Mouse (Mus musculus) stomach, postnatal 0 days (tissue): ENCODE measurements around the gene Dusp7. TPM values are rescaled to one million over a fixed set of nuclear protein-coding genes. Genes with fewer than 3 reads are reported as not detected.
A peak's percentile ranks its signal among the peaks of the same experiment; 100 is the strongest.

ENCODE experiments used
- ATAC-seq: fragments of 200-750 bp; cut with Nextera tagmentation; 2 replicates; pipeline ENCODE4 v1.8.0; 2017; ENCODE audit not compliant: low FRiP score, low TSS enrichment
- DNase-seq: peaks from one replicate; pipeline ENCODE4 v3.0.0-alpha.2; 2016; ENCODE audit warnings: low spot score
- H3K27ac ChIP-seq: fragments of 300-500 bp; sonication (generic); replicated peaks from 2 replicates; pipeline ENCODE4 v1.5.1; 2014; ENCODE audit warnings: mild to moderate bottlenecking, control low read depth
- H3K27me3 ChIP-seq: fragments of 300-500 bp; sonication (generic); 2 replicates; pipeline ENCODE4 v1.6.1; 2014; ENCODE audit warnings: low read length; ENCODE audit not compliant: control insufficient read depth, insufficient read depth
- H3K36me3 ChIP-seq: fragments of 300-500 bp; sonication (generic); 2 replicates; pipeline ENCODE4 v1.6.1; 2014; ENCODE audit warnings: low read length, mixed read lengths; ENCODE audit not compliant: control insufficient read depth, insufficient read depth
- H3K4me1 ChIP-seq: fragments of 300-500 bp; sonication (generic); replicated peaks from 2 replicates; pipeline ENCODE4 v1.6.1; 2014; ENCODE audit warnings: antibody characterized with exemption; ENCODE audit not compliant: control insufficient read depth, insufficient read depth
- H3K4me2 ChIP-seq: fragments of 300-500 bp; sonication (generic); replicated peaks from 2 replicates; pipeline ENCODE4 v1.6.1; 2014; ENCODE audit warnings: low read depth, mild to moderate bottlenecking, control low read depth, moderate library complexity
- H3K4me3 ChIP-seq: fragments of 300-500 bp; sonication (generic); 2 replicates; pipeline ENCODE4 v1.5.1; 2014; ENCODE audit warnings: low read depth, low read length, control low read depth
- H3K9ac ChIP-seq: fragments of 300-500 bp; sonication (generic); 2 replicates; pipeline ENCODE4 v1.6.1; 2014; ENCODE audit warnings: mild to moderate bottlenecking, low read length, control low read depth, mixed read lengths
- H3K9me3 ChIP-seq: fragments of 300-500 bp; sonication (generic); 2 replicates; pipeline ENCODE4 v1.6.1; 2016; ENCODE audit warnings: low read length; ENCODE audit not compliant: control insufficient read depth
- CTCF ChIP-seq: IDR thresholded peaks from 2 replicates; pipeline ENCODE4 v1.5.1; 2016; ENCODE audit warnings: antibody characterized with exemption, low read depth, mild to moderate bottlenecking, moderate library complexity
- EP300 ChIP-seq: optimal IDR thresholded peaks from 2 replicates; pipeline ENCODE3; 2016; ENCODE audit warnings: antibody characterized with exemption
- WGBS: fragments of 180-500 bp; shearing (Covaris S2); extraction: QIAGEN DNeasy Blood & Tissue Kit; methylation state at CpG from one replicate; pipeline ENCODE4 v1.1.7; 2014; 5-methylcytosine and 5-hydroxymethylcytosine counted together
- polyA plus RNA-seq: library from polyadenylated mRNA; unstranded; fragments of >200 nt; fragmentation: Nextera tagmentation; extraction: Ambion mirVana; gene quantifications from 2 replicates; pipeline ENCODE4 v1.2.1, GENCODE M21; 2015

The Dusp7 gene
- polyA plus RNA-seq, 1 experiment from 2014 or later, result 12.7 TPM

DNA sequence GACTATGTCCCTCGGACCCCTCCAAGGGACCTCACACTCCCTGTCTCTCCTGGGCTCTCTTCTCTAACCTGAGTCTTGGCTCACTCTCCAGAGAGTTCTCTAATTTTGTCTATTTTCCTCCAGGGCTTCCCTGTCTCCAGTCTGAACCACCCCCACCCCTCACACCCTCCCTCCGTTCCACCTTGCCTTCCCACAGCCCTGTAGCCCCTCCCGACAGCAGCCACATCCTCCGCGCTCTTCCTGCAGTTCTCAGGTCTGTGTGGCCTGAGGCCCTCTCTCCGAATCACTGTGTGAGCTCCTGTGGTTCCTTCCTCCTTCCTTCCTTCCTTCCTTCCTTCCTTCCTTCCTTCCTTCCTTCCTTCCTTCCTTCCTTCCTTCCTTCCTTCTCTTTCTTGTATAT, 22.8 kb upstream of the Dusp7 start:
- no peak overlapping the region for H3K4me3 ChIP-seq
- no peak for TF ChIP-seq CTCF
- no peak for TF ChIP-seq EP300
- no peak for ATAC-seq
- peak overlapping the region; percentile 71 for H3K27ac ChIP-seq
- H3K36me3 ChIP-seq, result no peaks in the 10 kb centered on the region
- 43% methylated on average over 6 of the region's 6 CpGs for WGBS
- H3K4me1 ChIP-seq, result peaks cover 10% of the 10 kb centered on the region
- no peaks in the 10 kb centered on the region for H3K27me3 ChIP-seq
- no peaks in the 10 kb centered on the region for H3K9me3 ChIP-seq
- DNase-seq, result no peak
- H3K4me2 ChIP-seq, result 0 out of 2 replicates have a peak overlapping the region, but pooled peaks have one; percentile 1
- H3K9ac ChIP-seq, result peak overlapping the region; percentile 43; the same call in 1 of the 2 replicates

DNA sequence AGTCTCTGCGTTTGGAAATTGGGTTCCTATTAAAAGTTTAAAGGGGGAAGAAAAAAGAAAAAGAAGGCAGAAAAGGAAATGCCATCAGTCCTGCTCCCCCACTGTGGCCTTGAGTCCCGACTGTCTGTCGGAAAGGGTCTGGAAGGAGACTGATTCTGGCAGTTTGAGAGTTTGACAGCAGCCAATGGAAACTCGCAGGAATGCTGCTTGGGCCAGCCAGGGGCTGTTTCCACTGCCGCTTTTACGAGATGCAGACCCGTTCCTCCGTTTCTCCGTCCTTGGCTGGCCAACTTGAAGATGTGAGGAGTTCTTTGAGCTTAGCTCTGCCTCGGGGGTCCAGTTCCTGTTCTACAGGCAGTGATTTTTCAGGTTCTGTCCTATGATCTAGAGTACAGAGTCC, 20.2 kb upstream of the Dusp7 start:
- H3K27ac ChIP-seq, result peak overlapping the region; percentile 49; the same call in 1 of the 2 replicates
- ATAC-seq (no peak), DNase-seq (no peak)
- no peak for TF ChIP-seq CTCF
- no peak for TF ChIP-seq EP300
- no peak overlapping the region for H3K4me2 ChIP-seq
- no peaks in the 10 kb centered on the region for H3K27me3 ChIP-seq
- peaks cover 10% of the 10 kb centered on the region for H3K4me1 ChIP-seq
- H3K9ac ChIP-seq, result no peak overlapping the region
- no peaks in the 10 kb centered on the region for H3K36me3 ChIP-seq
- 59% methylated on average over 10 of the region's 10 CpGs for WGBS
- no peaks in the 10 kb centered on the region for H3K9me3 ChIP-seq
- no peak overlapping the region for H3K4me3 ChIP-seq

DNA sequence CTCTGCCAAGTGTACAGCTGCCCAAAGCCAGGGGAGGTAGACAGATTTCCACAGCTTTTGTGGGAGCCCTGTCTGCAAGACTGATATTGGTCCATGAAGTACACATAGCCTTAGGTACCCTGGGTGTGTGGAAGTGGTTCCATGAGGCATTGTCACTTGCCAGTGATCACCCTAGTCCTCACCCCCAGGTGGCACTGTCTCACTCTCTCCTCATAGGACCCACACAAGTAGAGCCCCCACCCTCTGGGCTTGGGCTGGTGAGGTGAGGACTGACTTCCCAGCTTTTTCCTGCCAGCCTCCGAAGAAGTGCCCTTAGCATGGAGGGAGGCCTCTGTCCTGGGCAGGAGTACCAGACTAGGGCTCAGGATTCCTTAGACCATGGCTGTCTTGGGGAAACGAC, 19.4 kb upstream of the Dusp7 start:
- peaks cover 10% of the 10 kb centered on the region for H3K4me1 ChIP-seq
- peak; percentile 36 for DNase-seq
- H3K4me3 ChIP-seq, result no peak overlapping the region
- WGBS, result 44% methylated on average over 2 of the region's 2 CpGs
- no peaks in the 10 kb centered on the region for H3K9me3 ChIP-seq
- TF ChIP-seq EP300 (no peak), CTCF (peak; percentile 73)
- no peak; the same call in 1 of the 2 replicates for ATAC-seq
- H3K9ac ChIP-seq, result no peak overlapping the region; the same call in 1 of the 2 replicates
- no peak overlapping the region; the same call in 1 of the 2 replicates for H3K27ac ChIP-seq
- H3K27me3 ChIP-seq, result no peaks in the 10 kb centered on the region
- H3K4me2 ChIP-seq, result no peak overlapping the region
- H3K36me3 ChIP-seq, result no peaks in the 10 kb centered on the region

DNA sequence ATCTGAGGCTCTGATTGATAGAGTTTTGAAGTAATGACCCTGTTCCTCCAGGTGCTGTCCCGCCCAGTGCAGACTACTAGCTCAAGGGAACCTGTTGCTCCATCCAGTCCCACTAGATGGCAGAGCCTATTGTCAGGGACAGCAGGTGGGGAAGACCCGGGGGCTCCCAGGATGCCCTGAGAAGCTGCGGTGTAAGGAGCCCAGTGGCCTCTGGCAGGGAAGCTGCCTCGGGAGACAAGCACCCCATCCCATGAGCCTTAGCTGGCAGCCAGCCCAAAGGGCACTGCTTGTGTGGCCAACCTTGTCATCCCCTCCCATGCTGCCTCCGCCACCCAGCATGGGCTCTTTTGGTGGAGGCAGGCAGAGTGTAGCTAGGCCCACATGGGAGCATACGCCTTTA, 17.3 kb upstream of the Dusp7 start:
- TF ChIP-seq EP300, result no peak
- TF ChIP-seq CTCF, result peak; percentile 60
- Histone ChIP-seq H3K27me3 (no peaks in the 10 kb centered on the region), H3K4me2 (no peak overlapping the region), H3K9me3 (no peaks in the 10 kb centered on the region), H3K4me1 (peaks cover 1% of the 10 kb centered on the region; the same call in 1 of the 2 replicates), H3K27ac (no peak overlapping the region), H3K36me3 (no peaks in the 10 kb centered on the region), H3K4me3 (no peak overlapping the region), H3K9ac (no peak overlapping the region)
- ATAC-seq (no peak), DNase-seq (peak; percentile 31)
- WGBS, result 64% methylated on average over 6 of the region's 6 CpGs

DNA sequence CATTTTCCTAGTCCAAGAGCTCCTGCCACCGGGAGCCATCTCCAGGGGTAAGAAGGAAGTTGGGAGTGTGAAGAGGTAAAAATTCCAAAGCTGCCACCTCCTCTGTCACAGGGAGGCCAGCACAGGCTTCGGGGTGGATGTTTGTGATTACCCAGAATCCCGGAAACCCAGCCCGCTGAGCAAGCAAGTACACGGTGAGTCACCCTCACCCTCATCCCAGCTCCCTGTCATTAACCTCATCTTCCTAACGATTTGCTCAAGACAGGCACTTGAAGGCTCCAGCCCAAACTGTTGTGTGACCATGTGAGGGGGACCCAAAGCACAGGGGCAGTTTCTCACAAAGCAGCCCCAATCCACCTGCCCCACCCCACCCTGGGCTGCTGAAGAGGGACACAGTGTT, 14.7 kb upstream of the Dusp7 start:
- no peaks in the 10 kb centered on the region for H3K36me3 ChIP-seq
- H3K9me3 ChIP-seq, result no peaks in the 10 kb centered on the region
- DNase-seq, result peak; percentile 59
- 31% methylated on average over 6 of the region's 6 CpGs for WGBS
- H3K27me3 ChIP-seq, result no peaks in the 10 kb centered on the region
- H3K4me3 ChIP-seq, result no peak overlapping the region
- H3K4me2 ChIP-seq, result no peak overlapping the region
- H3K27ac ChIP-seq, result peak overlapping the region; percentile 30; the same call in 1 of the 2 replicates
- peak; percentile 78 for ATAC-seq
- no peak overlapping the region for H3K9ac ChIP-seq
- TF ChIP-seq CTCF, result no peak
- no peak for TF ChIP-seq EP300
- H3K4me1 ChIP-seq, result peaks cover 5% of the 10 kb centered on the region; the same call in 1 of the 2 replicates

DNA sequence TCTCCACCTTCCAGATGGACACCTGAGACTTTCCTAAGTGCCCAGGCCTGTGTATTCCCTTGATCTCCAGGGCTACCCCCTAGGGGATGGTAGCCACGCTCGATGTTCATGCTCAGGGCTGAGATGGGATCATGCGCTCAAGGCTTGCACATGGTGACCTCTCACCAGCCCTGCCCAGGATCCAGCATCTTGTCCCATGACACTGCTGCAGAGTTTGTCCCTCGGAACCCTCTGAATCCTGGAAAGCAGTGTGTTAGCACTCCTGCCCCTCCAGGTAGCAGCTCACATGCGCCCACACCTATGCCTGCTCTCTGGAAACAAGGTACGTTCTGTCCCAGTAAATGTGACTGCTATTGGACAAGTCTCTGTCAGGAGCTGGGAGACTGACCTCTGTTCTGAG, 13.6 kb upstream of the Dusp7 start:
- peaks cover 5% of the 10 kb centered on the region; the same call in 1 of the 2 replicates for H3K4me1 ChIP-seq
- no peak for ATAC-seq
- no peak overlapping the region for H3K4me3 ChIP-seq
- H3K4me2 ChIP-seq, result no peak overlapping the region
- no peak overlapping the region for H3K27ac ChIP-seq
- no peak for DNase-seq
- no peak overlapping the region for H3K9ac ChIP-seq
- H3K9me3 ChIP-seq, result no peaks in the 10 kb centered on the region
- H3K27me3 ChIP-seq, result no peaks in the 10 kb centered on the region
- 91% methylated on average over 6 of the region's 6 CpGs for WGBS
- no peak for TF ChIP-seq EP300
- TF ChIP-seq CTCF, result no peak
- H3K36me3 ChIP-seq, result no peaks in the 10 kb centered on the region
